Mouse (Mus musculus) hindbrain, embryonic 11.5 days (tissue): ENCODE results near the gene Acap2. TPM values are rescaled to one million over a fixed set of nuclear protein-coding genes. Genes with fewer than 3 reads are reported as not detected.

Experiments
- ATAC-seq: fragments of 200-750 bp; cut with Nextera tagmentation; 2 replicates; pipeline ENCODE4 v1.8.0; 2017; ENCODE audit warnings: mild to moderate bottlenecking, moderate TSS enrichment, moderate library complexity; ENCODE audit not compliant: low FRiP score
- DNase-seq: peaks from one replicate; pipeline ENCODE4 v3.0.0-alpha.2; 2015; ENCODE audit warnings: low spot score
- H3K27ac ChIP-seq: fragments of 300-500 bp; sonication (generic); 2 replicates; pipeline ENCODE4 v1.5.1; 2014; ENCODE audit warnings: mild to moderate bottlenecking, low read depth, low read length
- H3K27me3 ChIP-seq: fragments of 300-500 bp; sonication (generic); 2 replicates; pipeline ENCODE4 v1.6.1; 2014; ENCODE audit warnings: mild to moderate bottlenecking, low read length, moderate library complexity, mixed read lengths; ENCODE audit not compliant: control insufficient read depth, insufficient read depth
- H3K36me3 ChIP-seq: fragments of 300-500 bp; sonication (generic); 2 replicates; pipeline ENCODE4 v1.6.1; 2014; ENCODE audit warnings: mild to moderate bottlenecking, low read length, moderate library complexity, mixed read lengths; ENCODE audit not compliant: control insufficient read depth, insufficient read depth
- H3K4me1 ChIP-seq: fragments of 300-500 bp; sonication (generic); replicated peaks from 2 replicates; pipeline ENCODE4 v1.6.1; 2014; ENCODE audit warnings: low read length, mixed read lengths; ENCODE audit not compliant: control insufficient read depth, insufficient read depth
- H3K4me2 ChIP-seq: fragments of 300-500 bp; sonication (generic); replicated peaks from 2 replicates; pipeline ENCODE4 v1.6.1; 2014; ENCODE audit warnings: mild to moderate bottlenecking, low read depth, low read length
- H3K4me3 ChIP-seq: fragments of 300-500 bp; sonication (generic); 2 replicates; pipeline ENCODE4 v1.5.1; 2014; ENCODE audit warnings: low read depth, low read length
- H3K9ac ChIP-seq: fragments of 300-500 bp; sonication (generic); 2 replicates; pipeline ENCODE4 v1.6.1; 2014; ENCODE audit warnings: low read depth, low read length
- H3K9me3 ChIP-seq: fragments of 300-500 bp; sonication (generic); 2 replicates; pipeline ENCODE4 v1.6.1; 2016; ENCODE audit warnings: low read length; ENCODE audit not compliant: control insufficient read depth
- WGBS: fragments of 180-500 bp; shearing (Covaris S2); extraction: QIAGEN DNeasy Blood & Tissue Kit; methylation state at CpG from one replicate; pipeline ENCODE4 v1.1.7; 2014; 5-methylcytosine and 5-hydroxymethylcytosine counted together
- polyA plus RNA-seq: library from polyadenylated mRNA; unstranded; fragments of >200 nt; fragmentation: Nextera tagmentation; extraction: Ambion mirVana; gene quantifications from 2 replicates; pipeline ENCODE4 v1.2.1, GENCODE M21; 2014

Acap2 gene
- polyA plus RNA-seq, 1 experiment from 2014 or later: 23.4 TPM

GRCm38 (mm10) chr16:31149841-31150240 is 51.2 kb downstream of the Acap2 start:
- Histone ChIP-seq H3K4me2 (no peak overlapping the region), H3K27me3 (no peaks in the 10 kb centered on the region), H3K9me3 (no peaks in the 10 kb centered on the region), H3K27ac (no peak overlapping the region), H3K9ac (no peak overlapping the region), H3K4me1 (no peaks in the 10 kb centered on the region), H3K4me3 (no peak overlapping the region), H3K36me3 (no peaks in the 10 kb centered on the region)
- 94% methylated on average over 4 of the region's 4 CpGs for WGBS
- DNase-seq: no peak
- no peak for ATAC-seq

- Histone ChIP-seq H3K27me3 (no peaks in the 10 kb centered on the region), H3K36me3 (no peaks in the 10 kb centered on the region), H3K4me1 (no peaks in the 10 kb centered on the region), H3K27ac (no peak overlapping the region), H3K9me3 (no peaks in the 10 kb centered on the region), H3K4me3 (no peak overlapping the region), H3K9ac (no peak overlapping the region), H3K4me2 (no peak overlapping the region)
- WGBS: 70% methylated on average over 6 of the region's 6 CpGs
- no peak for DNase-seq
- ATAC-seq: no peak
Observed at GRCm38 (mm10) chr16:31148891-31149290, 52.2 kb downstream of the Acap2 start.

GRCm38 (mm10) chr16:31147766-31148165 is 53.3 kb downstream of the Acap2 start:
- Histone ChIP-seq H3K27me3 (no peaks in the 10 kb centered on the region), H3K9me3 (no peaks in the 10 kb centered on the region), H3K36me3 (no peaks in the 10 kb centered on the region), H3K27ac (no peak overlapping the region), H3K4me3 (no peak overlapping the region), H3K9ac (no peak overlapping the region), H3K4me2 (no peak overlapping the region), H3K4me1 (no peaks in the 10 kb centered on the region)
- no peak for ATAC-seq
- DNase-seq: no peak
- WGBS: 92% methylated on average over 6 of the region's 6 CpGs

- Histone ChIP-seq H3K4me3 (no peak overlapping the region), H3K4me1 (no peaks in the 10 kb centered on the region), H3K36me3 (no peaks in the 10 kb centered on the region), H3K4me2 (no peak overlapping the region), H3K9ac (no peak overlapping the region), H3K27me3 (no peaks in the 10 kb centered on the region), H3K27ac (no peak overlapping the region), H3K9me3 (no peaks in the 10 kb centered on the region)
- ATAC-seq (no peak), DNase-seq (no peak)
- WGBS: 55% methylated on average over 6 of the region's 6 CpGs
Observed at GRCm38 (mm10) chr16:31141916-31142315, 59.1 kb downstream of the Acap2 start.

GRCm38 (mm10) chr16:31136616-31137253 is 64.3 kb downstream of the Acap2 start:
- Histone ChIP-seq H3K27me3 (no peaks in the 10 kb centered on the region), H3K36me3 (no peaks in the 10 kb centered on the region), H3K4me2 (no peak overlapping the region), H3K4me3 (no peak overlapping the region), H3K9me3 (no peaks in the 10 kb centered on the region), H3K9ac (no peak overlapping the region), H3K4me1 (no peaks in the 10 kb centered on the region), H3K27ac (no peak overlapping the region)
- 76% methylated on average over 13 of the region's 13 CpGs for WGBS
- ATAC-seq (no peak), DNase-seq (no peak)

GRCm38 (mm10) chr16:31135519-31135918 is 65.5 kb downstream of the Acap2 start:
- H3K27me3 ChIP-seq: no peaks in the 10 kb centered on the region
- H3K27ac ChIP-seq: no peak overlapping the region
- H3K9me3 ChIP-seq: no peaks in the 10 kb centered on the region
- DNase-seq: no peak
- 62% methylated on average over 8 of the region's 8 CpGs for WGBS
- no peaks in the 10 kb centered on the region for H3K4me1 ChIP-seq
- ATAC-seq: no peak
- no peak overlapping the region for H3K9ac ChIP-seq
- no peaks in the 10 kb centered on the region for H3K36me3 ChIP-seq
- H3K4me2 ChIP-seq: no peak overlapping the region
- H3K4me3 ChIP-seq: no peak overlapping the region

- Histone ChIP-seq H3K4me2 (no peak overlapping the region), H3K4me1 (no peaks in the 10 kb centered on the region), H3K27ac (no peak overlapping the region), H3K4me3 (no peak overlapping the region), H3K9me3 (no peaks in the 10 kb centered on the region), H3K36me3 (no peaks in the 10 kb centered on the region), H3K27me3 (no peaks in the 10 kb centered on the region), H3K9ac (no peak overlapping the region)
- DNase-seq (no peak), ATAC-seq (no peak)
- 60% methylated on average over 5 of the region's 5 CpGs for WGBS
Observed at GRCm38 (mm10) chr16:31131531-31131930, 69.5 kb downstream of the Acap2 start.

- no peak overlapping the region for H3K27ac ChIP-seq
- DNase-seq (no peak), ATAC-seq (no peak)
- H3K4me3 ChIP-seq: no peak overlapping the region
- H3K4me2 ChIP-seq: no peak overlapping the region
- no peaks in the 10 kb centered on the region for H3K27me3 ChIP-seq
- H3K36me3 ChIP-seq: no peaks in the 10 kb centered on the region
- 89% methylated on average over 5 of the region's 5 CpGs for WGBS
- no peaks in the 10 kb centered on the region for H3K9me3 ChIP-seq
- H3K4me1 ChIP-seq: 0 out of 2 replicates have a peak, but pooled peaks cover 2% of the 10 kb centered on the region
- no peak overlapping the region for H3K9ac ChIP-seq
Observed at GRCm38 (mm10) chr16:31128116-31128515, 72.9 kb downstream of the Acap2 start.

- Histone ChIP-seq H3K9ac (no peak overlapping the region), H3K4me1 (0 out of 2 replicates have a peak, but pooled peaks cover 2% of the 10 kb centered on the region), H3K27me3 (no peaks in the 10 kb centered on the region), H3K9me3 (no peaks in the 10 kb centered on the region), H3K36me3 (no peaks in the 10 kb centered on the region), H3K4me3 (no peak overlapping the region), H3K27ac (no peak overlapping the region), H3K4me2 (no peak overlapping the region)
- 41% methylated on average over 5 of the region's 5 CpGs for WGBS
- no peak for ATAC-seq
- no peak for DNase-seq
Observed at GRCm38 (mm10) chr16:31124991-31125390, 76.1 kb downstream of the Acap2 start.
